Mouse (Mus musculus): ENCODE results near the gene Gatad2a. TPM values are rescaled to one million over a fixed set of nuclear protein-coding genes. Genes with fewer than 3 reads are reported as not detected.
A peak's percentile ranks its signal among the peaks of the same experiment; 100 is the strongest.

Gene Gatad2a
- polyA plus RNA-seq, 1 experiment, result 63.8 TPM

GRCm38 (mm10) chr8:69881261-69881865, 114.8 kb downstream of the Gatad2a start:
- no peaks in the 10 kb centered on the region for H3K4me1 ChIP-seq (ENCODE audit: control insufficient read depth, insufficient read depth, low read length)
- H3K4me3 ChIP-seq (ENCODE audit: insufficient read depth, low read length), result no peak overlapping the region
- no peak for TF ChIP-seq CTCF (IDR thresholded peaks at IDR 0.05; ENCODE audit: borderline replicate concordance, insufficient read depth, low read length)
- TF ChIP-seq POLR2A (IDR thresholded peaks at IDR 0.05; ENCODE audit: low read depth, low read length), result no peak
- no peak overlapping the region for H3K27ac ChIP-seq (ENCODE audit: insufficient read depth, low read length)

- no peak for TF ChIP-seq POLR2A (IDR thresholded peaks at IDR 0.05; ENCODE audit: low read depth, low read length)
- no peak for TF ChIP-seq CTCF (IDR thresholded peaks at IDR 0.05; ENCODE audit: borderline replicate concordance, insufficient read depth, low read length)
- Histone ChIP-seq H3K4me1 (ENCODE audit: control insufficient read depth, insufficient read depth, low read length) (no peaks in the 10 kb centered on the region), H3K4me3 (ENCODE audit: insufficient read depth, low read length) (no peak overlapping the region), H3K27ac (ENCODE audit: insufficient read depth, low read length) (no peak overlapping the region)
These were observed 115.3 kb downstream of the Gatad2a start for GRCm38 (mm10) chr8:69880841-69881240.

GRCm38 (mm10) chr8:69879678-69880077, 116.5 kb downstream of the Gatad2a start:
- no peak overlapping the region for H3K4me3 ChIP-seq (ENCODE audit: insufficient read depth, low read length)
- H3K27ac ChIP-seq (ENCODE audit: insufficient read depth, low read length), result no peak overlapping the region
- H3K4me1 ChIP-seq (ENCODE audit: control insufficient read depth, insufficient read depth, low read length), result no peaks in the 10 kb centered on the region
- TF ChIP-seq CTCF (IDR thresholded peaks at IDR 0.05; ENCODE audit: borderline replicate concordance, insufficient read depth, low read length) (no peak), POLR2A (IDR thresholded peaks at IDR 0.05; ENCODE audit: low read depth, low read length) (no peak)

- H3K27ac ChIP-seq (ENCODE audit: insufficient read depth, low read length), result no peak overlapping the region
- TF ChIP-seq CTCF (IDR thresholded peaks at IDR 0.05; ENCODE audit: borderline replicate concordance, insufficient read depth, low read length) (no peak), POLR2A (IDR thresholded peaks at IDR 0.05; ENCODE audit: low read depth, low read length) (no peak)
- no peaks in the 10 kb centered on the region for H3K4me1 ChIP-seq (ENCODE audit: control insufficient read depth, insufficient read depth, low read length)
- H3K4me3 ChIP-seq (ENCODE audit: insufficient read depth, low read length), result no peak overlapping the region
These were observed 118.2 kb downstream of the Gatad2a start for GRCm38 (mm10) chr8:69877992-69878391.

GRCm38 (mm10) chr8:69877396-69877795, 118.8 kb downstream of the Gatad2a start:
- TF ChIP-seq CTCF (IDR thresholded peaks at IDR 0.05; ENCODE audit: borderline replicate concordance, insufficient read depth, low read length), result no peak
- TF ChIP-seq POLR2A (IDR thresholded peaks at IDR 0.05; ENCODE audit: low read depth, low read length), result no peak
- no peak overlapping the region for H3K4me3 ChIP-seq (ENCODE audit: insufficient read depth, low read length)
- H3K4me1 ChIP-seq (ENCODE audit: control insufficient read depth, insufficient read depth, low read length), result no peaks in the 10 kb centered on the region
- no peak overlapping the region for H3K27ac ChIP-seq (ENCODE audit: insufficient read depth, low read length)

GRCm38 (mm10) chr8:69876967-69877366, 119.2 kb downstream of the Gatad2a start:
- H3K4me1 ChIP-seq (ENCODE audit: control insufficient read depth, insufficient read depth, low read length), result no peaks in the 10 kb centered on the region
- no peak overlapping the region for H3K27ac ChIP-seq (ENCODE audit: insufficient read depth, low read length)
- no peak overlapping the region for H3K4me3 ChIP-seq (ENCODE audit: insufficient read depth, low read length)
- TF ChIP-seq POLR2A (IDR thresholded peaks at IDR 0.05; ENCODE audit: low read depth, low read length) (no peak), CTCF (IDR thresholded peaks at IDR 0.05; ENCODE audit: borderline replicate concordance, insufficient read depth, low read length) (no peak)

GRCm38 (mm10) chr8:69876097-69876496, 120.1 kb downstream of the Gatad2a start:
- Histone ChIP-seq H3K4me1 (ENCODE audit: control insufficient read depth, insufficient read depth, low read length) (no peaks in the 10 kb centered on the region), H3K4me3 (ENCODE audit: insufficient read depth, low read length) (no peak overlapping the region), H3K27ac (ENCODE audit: insufficient read depth, low read length) (no peak overlapping the region)
- no peak for TF ChIP-seq POLR2A (IDR thresholded peaks at IDR 0.05; ENCODE audit: low read depth, low read length)
- no peak for TF ChIP-seq CTCF (IDR thresholded peaks at IDR 0.05; ENCODE audit: borderline replicate concordance, insufficient read depth, low read length)

- Histone ChIP-seq H3K4me1 (ENCODE audit: control insufficient read depth, insufficient read depth, low read length) (no peaks in the 10 kb centered on the region), H3K27ac (ENCODE audit: insufficient read depth, low read length) (no peak overlapping the region), H3K4me3 (ENCODE audit: insufficient read depth, low read length) (no peak overlapping the region)
- TF ChIP-seq POLR2A (IDR thresholded peaks at IDR 0.05; ENCODE audit: low read depth, low read length), result no peak
- no peak for TF ChIP-seq CTCF (IDR thresholded peaks at IDR 0.05; ENCODE audit: borderline replicate concordance, insufficient read depth, low read length)
These were observed 121.5 kb downstream of the Gatad2a start for GRCm38 (mm10) chr8:69874654-69875053.

- TF ChIP-seq POLR2A (IDR thresholded peaks at IDR 0.05; ENCODE audit: low read depth, low read length) (no peak), CTCF (IDR thresholded peaks at IDR 0.05; ENCODE audit: borderline replicate concordance, insufficient read depth, low read length) (peak; percentile 59; the same call in 1 of the 2 replicates)
These were observed 122.0 kb downstream of the Gatad2a start for GRCm38 (mm10) chr8:69874155-69874554.

GRCm38 (mm10) chr8:69870907-69871306, 125.3 kb downstream of the Gatad2a start:
- Histone ChIP-seq H3K27ac (ENCODE audit: insufficient read depth, low read length) (no peak overlapping the region), H3K4me3 (ENCODE audit: insufficient read depth, low read length) (no peak overlapping the region), H3K4me1 (ENCODE audit: control insufficient read depth, insufficient read depth, low read length) (no peaks in the 10 kb centered on the region)
- TF ChIP-seq POLR2A (IDR thresholded peaks at IDR 0.05; ENCODE audit: low read depth, low read length), result no peak
- TF ChIP-seq CTCF (IDR thresholded peaks at IDR 0.05; ENCODE audit: borderline replicate concordance, insufficient read depth, low read length), result no peak

More at GRCm38 (mm10) chr8:69874155-69874554, 122.0 kb downstream of the Gatad2a start:
- H3K4me1 ChIP-seq (ENCODE audit: control insufficient read depth, insufficient read depth, low read length), result no peaks in the 10 kb centered on the region
- H3K4me3 ChIP-seq (ENCODE audit: insufficient read depth, low read length), result no peak overlapping the region
- H3K27ac ChIP-seq (ENCODE audit: insufficient read depth, low read length), result no peak overlapping the region
